Mouse (Mus musculus) limb, embryonic 11.5 days (tissue): ENCODE results near the gene Lemd1. TPM values are rescaled to one million over a fixed set of nuclear protein-coding genes. Genes with fewer than 3 reads are reported as not detected.

Source experiments
- ATAC-seq: fragments of 200-750 bp; cut with Nextera tagmentation; 2 replicates; pipeline ENCODE4 v1.8.0; 2017; ENCODE audit warnings: low read depth; ENCODE audit not compliant: insufficient number of reproducible peaks, low FRiP score, low TSS enrichment
- DNase-seq: peaks from one replicate; pipeline ENCODE4 v3.0.0-alpha.2; 2015; ENCODE audit warnings: low spot score
- H3K27ac ChIP-seq: fragments of 300-500 bp; sonication (generic); replicated peaks from 2 replicates; pipeline ENCODE4 v1.5.1; 2014; ENCODE audit warnings: low read depth, mild to moderate bottlenecking, low read length
- H3K27me3 ChIP-seq: fragments of 300-500 bp; sonication (generic); 2 replicates; pipeline ENCODE4 v1.6.1; 2014; ENCODE audit warnings: mild to moderate bottlenecking, low read length, mixed read lengths; ENCODE audit not compliant: control insufficient read depth, insufficient read depth
- H3K36me3 ChIP-seq: fragments of 300-500 bp; sonication (generic); 2 replicates; pipeline ENCODE4 v1.6.1; 2014; ENCODE audit warnings: mild to moderate bottlenecking, low read length, moderate library complexity, mixed read lengths; ENCODE audit not compliant: control insufficient read depth, insufficient read depth
- H3K4me1 ChIP-seq: fragments of 300-500 bp; sonication (generic); 2 replicates; pipeline ENCODE4 v1.6.1; 2014; ENCODE audit warnings: low read length, mixed read lengths; ENCODE audit not compliant: control insufficient read depth, insufficient read depth
- H3K4me2 ChIP-seq: fragments of 300-500 bp; sonication (generic); 2 replicates; pipeline ENCODE4 v1.6.1; 2014; ENCODE audit warnings: low read depth, mild to moderate bottlenecking, moderate library complexity; ENCODE audit not compliant: severe bottlenecking
- H3K4me3 ChIP-seq: fragments of 300-500 bp; sonication (generic); 2 replicates; pipeline ENCODE4 v1.5.1; 2014; ENCODE audit warnings: low read depth, low read length
- H3K9ac ChIP-seq: fragments of 300-500 bp; sonication (generic); 2 replicates; pipeline ENCODE4 v1.6.1; 2014; ENCODE audit warnings: mild to moderate bottlenecking, low read length
- H3K9me3 ChIP-seq: fragments of 300-500 bp; sonication (generic); 2 replicates; pipeline ENCODE4 v1.6.1; 2016; ENCODE audit warnings: low read length; ENCODE audit not compliant: control insufficient read depth
- WGBS: fragments of 180-500 bp; shearing (Covaris S2); extraction: QIAGEN DNeasy Blood & Tissue Kit; methylation state at CpG from one replicate; pipeline ENCODE4 v1.1.7; 2014; 5-methylcytosine and 5-hydroxymethylcytosine counted together
- polyA plus RNA-seq: library from polyadenylated mRNA; unstranded; fragments of >200 nt; fragmentation: Nextera tagmentation; extraction: Ambion mirVana; gene quantifications from 2 replicates; pipeline ENCODE4 v1.2.1, GENCODE M21; 2014

The Lemd1 gene
- polyA plus RNA-seq, 1 experiment from 2014 or later: 1.2 TPM

DNA sequence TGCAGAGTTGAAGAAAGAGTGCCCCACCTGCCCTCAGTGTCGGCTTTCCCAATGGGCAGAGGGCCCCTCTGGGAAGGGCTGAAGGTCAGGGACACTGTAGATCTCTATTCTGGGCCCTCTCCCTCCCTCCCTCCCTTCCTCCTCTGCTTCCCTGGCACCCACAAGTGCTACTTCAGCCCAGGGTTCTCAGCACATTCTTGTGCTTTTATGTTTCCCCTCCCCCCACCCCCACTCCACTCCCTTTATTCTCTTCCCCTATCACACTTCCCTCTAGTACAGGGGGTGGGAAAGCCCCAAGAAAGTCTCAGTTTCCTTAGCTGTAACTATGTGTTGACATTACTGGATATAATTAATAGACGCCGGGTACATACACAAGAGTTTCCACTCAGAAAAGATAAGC, 3.4 kb downstream of the Lemd1 start:
- no peak overlapping the region for H3K9ac ChIP-seq
- H3K27me3 ChIP-seq: peaks cover 11% of the 10 kb centered on the region
- WGBS: 63% methylated on average over 3 of the region's 3 CpGs
- DNase-seq (no peak), ATAC-seq (no peak)
- no peak overlapping the region for H3K4me2 ChIP-seq
- H3K4me3 ChIP-seq: no peak overlapping the region
- H3K9me3 ChIP-seq: no peaks in the 10 kb centered on the region
- no peak overlapping the region for H3K27ac ChIP-seq
- no peaks in the 10 kb centered on the region for H3K36me3 ChIP-seq
- H3K4me1 ChIP-seq: peaks cover 60% of the 10 kb centered on the region

DNA sequence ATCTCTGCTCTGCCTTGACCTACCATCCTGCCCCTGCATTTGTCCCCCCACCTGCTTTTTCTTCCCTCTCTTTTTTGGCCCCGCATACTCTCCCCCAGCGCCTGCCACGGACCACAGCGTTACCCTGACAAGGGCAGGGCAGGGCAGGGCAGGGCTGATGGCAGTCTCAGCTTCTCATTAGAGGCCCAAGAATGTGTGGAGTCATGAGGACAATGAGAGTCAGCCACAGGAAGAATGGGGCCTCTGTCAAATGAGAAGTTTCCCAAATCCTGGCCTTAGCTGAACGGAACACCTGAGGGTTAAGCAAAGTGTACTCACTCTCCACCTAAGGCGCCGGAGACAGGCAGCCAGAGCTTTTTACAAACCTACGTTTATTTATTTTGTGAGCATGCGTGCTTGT, 3.9 kb downstream of the Lemd1 start:
- Histone ChIP-seq H3K4me3 (no peak overlapping the region), H3K9me3 (no peaks in the 10 kb centered on the region), H3K9ac (no peak overlapping the region), H3K4me1 (peaks cover 62% of the 10 kb centered on the region), H3K27me3 (peaks cover 8% of the 10 kb centered on the region; the same call in 1 of the 2 replicates), H3K4me2 (no peak overlapping the region), H3K27ac (no peak overlapping the region), H3K36me3 (no peaks in the 10 kb centered on the region)
- 50% methylated on average over 9 of the region's 9 CpGs for WGBS
- DNase-seq: no peak
- ATAC-seq: no peak

DNA sequence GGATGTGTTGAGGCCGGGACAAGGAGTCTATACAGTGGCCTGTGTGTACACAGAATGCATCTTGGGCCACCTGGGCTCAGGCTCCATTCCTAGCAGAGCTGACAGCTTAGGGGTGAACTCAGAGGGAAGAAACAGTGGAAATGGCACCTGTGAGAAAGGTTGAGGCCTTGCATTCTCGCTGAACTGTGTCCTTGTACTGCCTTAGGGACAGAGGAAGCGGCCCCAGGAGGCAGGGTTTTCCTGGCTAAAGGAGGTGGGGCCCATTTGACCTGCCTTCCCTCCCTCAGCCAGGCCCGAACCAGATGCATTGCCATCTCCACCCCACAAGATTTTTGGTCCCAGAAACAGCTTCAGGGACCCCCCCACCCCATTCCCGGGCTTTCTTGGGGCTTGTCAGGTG, 4.5 kb downstream of the Lemd1 start:
- Histone ChIP-seq H3K9ac (no peak overlapping the region), H3K4me2 (no peak overlapping the region), H3K27ac (0 out of 2 replicates have a peak overlapping the region, but pooled peaks have one; percentile 26), H3K36me3 (no peaks in the 10 kb centered on the region), H3K9me3 (no peaks in the 10 kb centered on the region), H3K4me3 (no peak overlapping the region), H3K4me1 (peaks cover 68% of the 10 kb centered on the region), H3K27me3 (peaks cover 8% of the 10 kb centered on the region; the same call in 1 of the 2 replicates)
- DNase-seq (peak; percentile 21), ATAC-seq (no peak)
- whole genome bisulfite sequencing: 32% methylated on average over 5 of the region's 5 CpGs

DNA sequence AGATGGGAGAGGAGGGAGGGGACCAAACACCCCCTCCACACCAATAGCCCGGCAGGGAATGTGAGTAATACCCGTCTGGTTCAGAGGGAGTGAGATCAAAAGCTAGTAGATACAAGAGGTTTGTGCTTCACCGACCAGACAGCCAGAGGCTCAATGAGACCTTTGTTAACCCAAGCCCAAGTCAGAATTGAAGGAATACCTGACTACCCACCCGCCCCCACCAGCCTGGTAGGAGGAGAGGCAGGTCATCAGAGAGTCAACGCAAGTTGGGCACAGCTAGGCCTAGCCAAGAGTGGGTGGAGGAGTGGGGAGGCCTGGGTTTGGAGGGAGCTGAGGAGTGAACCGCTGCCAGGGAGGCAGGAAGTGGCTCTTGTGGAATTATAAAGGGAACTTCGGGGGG, 5.1 kb downstream of the Lemd1 start:
- peaks cover 8% of the 10 kb centered on the region; the same call in 1 of the 2 replicates for H3K27me3 ChIP-seq
- H3K9ac ChIP-seq: no peak overlapping the region
- WGBS: 19% methylated on average over 7 of the region's 7 CpGs
- H3K4me1 ChIP-seq: peaks cover 70% of the 10 kb centered on the region
- H3K27ac ChIP-seq: no peak overlapping the region
- H3K9me3 ChIP-seq: no peaks in the 10 kb centered on the region
- no peak overlapping the region for H3K4me2 ChIP-seq
- H3K4me3 ChIP-seq: no peak overlapping the region
- no peaks in the 10 kb centered on the region for H3K36me3 ChIP-seq
- no peak for ATAC-seq
- DNase-seq: peak; percentile 23

DNA sequence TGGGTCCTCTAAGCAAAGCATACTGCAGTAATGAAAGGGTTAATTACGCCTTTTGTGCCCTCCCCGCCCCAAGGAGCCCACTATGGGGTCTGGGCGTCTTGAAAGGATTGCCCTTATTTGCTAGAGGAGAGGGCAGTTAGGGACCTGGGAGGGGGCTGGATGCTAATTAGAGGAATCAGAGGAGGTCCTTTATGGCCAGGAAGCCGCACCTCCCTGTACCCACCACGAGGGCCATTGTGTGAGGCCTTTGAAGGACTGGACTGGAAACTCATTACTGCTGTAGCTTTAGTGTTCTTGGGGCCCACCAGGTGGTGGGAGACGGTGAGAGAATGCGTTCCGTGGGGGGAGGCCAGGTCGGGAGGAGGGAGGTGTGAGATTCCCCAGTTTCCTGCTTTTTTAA, 6.4 kb downstream of the Lemd1 start:
- Histone ChIP-seq H3K4me1 (peaks cover 58% of the 10 kb centered on the region), H3K27ac (no peak overlapping the region), H3K9me3 (no peaks in the 10 kb centered on the region), H3K9ac (peak overlapping the region; percentile 24; the same call in 1 of the 2 replicates), H3K27me3 (no peaks in the 10 kb centered on the region; the same call in 1 of the 2 replicates), H3K36me3 (no peaks in the 10 kb centered on the region), H3K4me3 (no peak overlapping the region), H3K4me2 (peak overlapping the region; percentile 19; the same call in 1 of the 2 replicates)
- ATAC-seq (no peak), DNase-seq (peak; percentile 67)
- 1% methylated on average over 9 of the region's 9 CpGs for WGBS

DNA sequence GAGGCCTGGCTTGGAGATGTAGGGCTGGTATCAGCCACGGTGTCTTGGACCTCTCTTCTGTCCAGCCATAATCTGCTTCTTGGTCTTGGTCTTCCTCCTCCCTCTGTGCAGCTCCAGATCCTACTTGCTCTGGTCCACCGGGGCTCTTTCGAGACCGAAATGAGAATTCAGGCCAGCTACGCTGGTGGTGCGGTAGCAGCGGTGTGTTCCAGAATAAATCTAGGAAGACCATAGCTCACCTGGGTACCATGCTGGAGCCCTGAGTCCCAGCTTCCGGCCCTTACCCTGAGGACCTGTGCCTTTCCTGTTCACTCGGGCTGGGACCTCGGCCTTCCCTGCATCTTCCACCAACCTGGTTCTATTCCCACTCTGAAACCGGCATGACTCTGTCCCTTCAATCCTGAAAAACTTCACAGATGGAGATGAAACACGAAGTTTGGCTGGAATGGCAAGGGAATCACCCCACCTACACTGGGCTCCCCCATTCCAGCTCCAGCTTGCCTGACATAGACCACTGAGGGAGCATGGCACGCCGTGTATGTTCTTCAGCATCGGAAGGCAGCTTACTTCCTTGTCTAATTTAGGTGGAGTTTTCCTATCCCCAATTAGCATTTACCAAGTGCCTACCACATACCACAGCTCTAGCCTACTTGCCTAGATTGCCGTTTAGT, 7.3 kb downstream of the Lemd1 start:
- H3K27me3 ChIP-seq: no peaks in the 10 kb centered on the region; the same call in 1 of the 2 replicates
- WGBS: 75% methylated on average over 16 of the region's 16 CpGs
- peaks cover 57% of the 10 kb centered on the region for H3K4me1 ChIP-seq
- no peaks in the 10 kb centered on the region for H3K9me3 ChIP-seq
- H3K27ac ChIP-seq: no peak overlapping the region
- no peaks in the 10 kb centered on the region for H3K36me3 ChIP-seq
- H3K4me2 ChIP-seq: no peak overlapping the region
- no peak for ATAC-seq
- peak; percentile 22 for DNase-seq
- no peak overlapping the region for H3K9ac ChIP-seq
- no peak overlapping the region for H3K4me3 ChIP-seq

DNA sequence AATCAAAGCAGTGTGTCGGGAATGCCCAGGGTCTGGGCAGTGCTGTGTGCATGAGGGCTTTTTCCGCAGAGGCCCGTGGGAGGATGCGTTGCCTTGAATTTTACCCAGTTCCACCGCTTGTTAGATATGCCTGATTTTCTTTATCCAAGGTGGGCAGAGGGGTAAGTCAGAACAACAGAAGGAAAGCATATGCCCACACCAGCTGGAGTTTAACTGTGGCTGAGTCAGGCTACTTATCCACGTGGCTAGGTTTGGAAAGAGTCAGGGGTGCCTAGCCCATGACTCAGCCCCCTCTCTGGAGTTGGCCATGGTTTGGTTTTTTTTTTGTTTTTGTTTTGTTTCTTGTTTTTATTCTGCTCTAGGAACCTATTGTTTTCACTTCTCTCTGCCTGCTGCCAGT, 8.0 kb downstream of the Lemd1 start:
- no peak for ATAC-seq
- Histone ChIP-seq H3K9me3 (no peaks in the 10 kb centered on the region), H3K4me1 (peaks cover 54% of the 10 kb centered on the region), H3K4me3 (no peak overlapping the region), H3K36me3 (no peaks in the 10 kb centered on the region), H3K27me3 (no peaks in the 10 kb centered on the region; the same call in 1 of the 2 replicates), H3K27ac (no peak overlapping the region), H3K9ac (no peak overlapping the region), H3K4me2 (no peak overlapping the region)
- WGBS: 75% methylated on average over 6 of the region's 6 CpGs
- DNase-seq: no peak

DNA sequence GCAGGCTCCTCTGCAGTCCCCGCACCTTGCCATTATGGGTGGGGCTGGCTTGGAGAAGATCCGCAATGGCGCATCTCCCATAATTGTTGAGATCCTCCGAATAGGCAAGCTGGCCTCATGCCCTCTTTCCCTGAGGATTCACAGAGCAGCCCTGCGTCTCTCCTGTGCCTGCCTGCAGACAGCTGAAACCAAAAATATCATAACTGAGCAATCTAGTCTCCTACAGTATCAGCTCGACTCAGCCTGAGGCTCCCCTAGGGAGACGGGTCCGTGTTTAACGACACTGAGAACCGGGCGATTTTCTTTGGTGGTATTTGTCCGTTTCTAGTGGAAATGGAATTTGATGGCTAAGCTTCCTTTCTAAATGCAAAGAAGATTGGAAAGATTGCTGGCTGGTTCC, 8.7 kb downstream of the Lemd1 start:
- Histone ChIP-seq H3K27ac (0 out of 2 replicates have a peak overlapping the region, but pooled peaks have one; percentile 2), H3K27me3 (no peaks in the 10 kb centered on the region; the same call in 1 of the 2 replicates), H3K9me3 (no peaks in the 10 kb centered on the region), H3K9ac (no peak overlapping the region), H3K4me1 (peaks cover 47% of the 10 kb centered on the region), H3K4me2 (peak overlapping the region; percentile 36; the same call in 1 of the 2 replicates), H3K4me3 (no peak overlapping the region), H3K36me3 (no peaks in the 10 kb centered on the region)
- ATAC-seq: no peak
- peak; percentile 23 for DNase-seq
- 19% methylated on average over 12 of the region's 12 CpGs for WGBS
